Mouse (Mus musculus) limb, embryonic 13.5 days (tissue): Measurements from ENCODE around the gene Gm45062. TPM values are rescaled to one million over a fixed set of nuclear protein-coding genes. Genes with fewer than 3 reads are reported as not detected.

ENCODE experiments used
- ATAC-seq: fragments of 200-750 bp; cut with Nextera tagmentation; 2 replicates; pipeline ENCODE4 v1.8.0; 2017; ENCODE audit warnings: low read depth, moderate number of reproducible peaks, moderate TSS enrichment; ENCODE audit not compliant: low FRiP score
- H3K27ac ChIP-seq: fragments of 300-500 bp; sonication (generic); 2 replicates; pipeline ENCODE4 v1.5.1; 2015; ENCODE audit warnings: inconsistent platforms, mild to moderate bottlenecking, moderate library complexity
- H3K27me3 ChIP-seq: fragments of 300-500 bp; sonication (generic); 2 replicates; pipeline ENCODE4 v1.6.1; 2015; ENCODE audit warnings: mild to moderate bottlenecking, inconsistent platforms
- H3K36me3 ChIP-seq: fragments of 300-500 bp; sonication (generic); 2 replicates; pipeline ENCODE4 v1.6.1; 2015; ENCODE audit warnings: inconsistent platforms, mild to moderate bottlenecking, moderate library complexity
- H3K4me1 ChIP-seq: fragments of 300-500 bp; sonication (generic); 2 replicates; pipeline ENCODE4 v1.6.1; 2015; ENCODE audit warnings: inconsistent platforms
- H3K4me2 ChIP-seq: fragments of 300-500 bp; sonication (generic); replicated peaks from 2 replicates; pipeline ENCODE4 v1.6.1; 2015; ENCODE audit warnings: inconsistent platforms, mild to moderate bottlenecking, moderate library complexity
- H3K4me3 ChIP-seq: fragments of 300-500 bp; sonication (generic); 2 replicates; pipeline ENCODE4 v1.5.1; 2015; ENCODE audit warnings: moderate library complexity, mild to moderate bottlenecking, inconsistent platforms
- H3K9ac ChIP-seq: fragments of 300-500 bp; sonication (generic); 2 replicates; pipeline ENCODE4 v1.6.1; 2015; ENCODE audit warnings: mild to moderate bottlenecking, inconsistent platforms
- H3K9me3 ChIP-seq: fragments of 300-500 bp; sonication (generic); 2 replicates; pipeline ENCODE4 v1.6.1; 2016; ENCODE audit warnings: inconsistent platforms
- WGBS: fragments of 180-500 bp; shearing (Covaris S2); methylation state at CpG from one replicate; pipeline ENCODE4 v1.1.7; 2015; 5-methylcytosine and 5-hydroxymethylcytosine counted together
- polyA plus RNA-seq: library from polyadenylated mRNA; unstranded; fragments of >200 nt; fragmentation: Nextera tagmentation; extraction: Ambion mirVana; gene quantifications from 2 replicates; pipeline ENCODE4 v1.2.1, GENCODE M21; 2015

Gene Gm45062
- polyA plus RNA-seq, 1 experiment from 2014 or later: 15.5 TPM

DNA sequence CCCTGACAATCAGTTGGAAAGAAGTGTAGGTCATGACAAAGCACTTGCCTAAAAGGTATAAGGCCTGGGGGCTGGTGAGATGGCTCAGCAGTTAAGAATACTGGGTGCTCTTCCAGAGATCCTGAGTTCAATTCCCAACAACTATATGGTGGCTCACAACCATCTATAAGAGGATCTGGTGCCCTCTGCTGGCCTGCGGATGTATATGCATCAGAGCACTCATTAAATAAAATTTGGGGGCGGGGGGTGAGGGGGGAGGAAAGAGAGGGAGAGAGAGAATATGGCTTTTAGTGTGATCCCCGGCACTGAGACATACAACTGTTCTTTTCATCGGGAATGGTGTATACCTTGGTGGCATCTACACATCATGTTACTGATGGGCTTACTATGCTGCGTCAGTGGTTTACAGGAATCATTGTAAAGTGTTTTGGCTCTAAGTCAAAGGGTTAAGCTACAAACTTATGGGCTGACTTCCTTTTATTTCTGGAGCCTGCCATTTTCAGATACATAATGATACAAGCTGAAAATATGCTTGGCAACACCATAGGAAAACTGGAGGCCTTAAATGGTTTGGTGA is 19.3 kb downstream of the Gm45062 start:
- 73% methylated on average over 5 of the region's 5 CpGs for WGBS
- H3K36me3 ChIP-seq: 0 out of 2 replicates have a peak, but pooled peaks cover 3% of the 10 kb centered on the region
- ATAC-seq: no peak
- H3K4me3 ChIP-seq: no peak overlapping the region
- no peak overlapping the region for H3K9ac ChIP-seq
- H3K9me3 ChIP-seq: no peaks in the 10 kb centered on the region
- no peaks in the 10 kb centered on the region for H3K27me3 ChIP-seq
- H3K4me2 ChIP-seq: no peak overlapping the region
- no peak overlapping the region for H3K27ac ChIP-seq
- H3K4me1 ChIP-seq: 0 out of 2 replicates have a peak, but pooled peaks cover 2% of the 10 kb centered on the region

DNA sequence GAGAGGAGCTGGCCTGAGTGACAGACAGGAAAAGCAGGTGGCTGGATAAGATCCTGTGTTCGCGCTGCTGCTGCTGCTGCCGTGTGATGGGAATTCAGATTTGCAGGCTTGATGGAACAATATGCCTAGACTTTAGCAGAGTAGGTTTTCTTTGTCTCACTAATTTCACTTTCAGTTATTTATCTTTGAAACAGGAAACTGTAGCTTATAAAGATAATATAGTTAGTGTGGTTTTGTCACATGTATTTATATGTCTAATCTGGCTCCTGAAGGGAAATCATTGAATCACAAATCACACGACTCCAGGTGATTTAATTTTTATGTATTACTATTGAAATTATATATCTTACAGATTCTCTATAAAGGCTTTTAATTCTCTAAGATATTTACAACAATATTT is 24.0 kb downstream of the Gm45062 start:
- 83% methylated on average over 4 of the region's 4 CpGs for WGBS
- Histone ChIP-seq H3K4me1 (no peaks in the 10 kb centered on the region), H3K27me3 (no peaks in the 10 kb centered on the region), H3K9me3 (no peaks in the 10 kb centered on the region), H3K4me2 (no peak overlapping the region), H3K36me3 (peaks cover 8% of the 10 kb centered on the region; the same call in 1 of the 2 replicates), H3K9ac (no peak overlapping the region), H3K27ac (no peak overlapping the region), H3K4me3 (no peak overlapping the region)
- no peak for ATAC-seq

DNA sequence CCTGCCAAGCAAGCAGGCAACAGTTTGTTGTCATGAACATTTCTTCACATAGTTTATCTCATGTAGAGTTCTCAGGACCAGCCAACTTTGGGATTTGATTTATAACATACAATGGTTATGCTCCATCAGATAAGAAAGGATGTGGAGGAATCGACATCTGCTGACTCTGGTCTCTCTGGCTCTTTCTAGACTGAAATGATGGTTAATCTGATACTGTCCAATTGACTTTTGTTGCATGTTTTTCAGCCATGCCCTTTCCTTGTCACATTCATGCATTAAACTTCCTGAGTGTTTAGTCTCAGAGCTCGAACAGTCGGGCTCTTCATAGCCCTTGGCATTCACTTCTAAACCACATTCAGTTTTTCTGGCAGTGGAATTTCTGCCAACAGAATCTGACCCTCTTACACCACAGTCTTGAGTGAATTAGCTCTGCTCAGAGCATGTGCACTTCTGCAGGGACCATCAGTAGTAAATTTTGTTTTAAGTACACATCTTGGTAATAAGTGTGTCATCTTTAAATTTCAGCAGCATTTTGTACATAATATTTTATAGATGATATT is 26.2 kb downstream of the Gm45062 start:
- Histone ChIP-seq H3K36me3 (peaks cover 5% of the 10 kb centered on the region; the same call in 1 of the 2 replicates), H3K9me3 (no peaks in the 10 kb centered on the region), H3K4me3 (no peak overlapping the region), H3K9ac (no peak overlapping the region), H3K27ac (no peak overlapping the region), H3K4me2 (no peak overlapping the region), H3K4me1 (no peaks in the 10 kb centered on the region), H3K27me3 (no peaks in the 10 kb centered on the region)
- WGBS: 75% methylated on average over 3 of the region's 3 CpGs
- no peak for ATAC-seq

GRCm38 (mm10) chr6:8286146-8286545 is 26.9 kb downstream of the Gm45062 start:
- WGBS: 93% methylated on average over 3 of the region's 3 CpGs
- H3K4me1 ChIP-seq: no peaks in the 10 kb centered on the region
- no peak for ATAC-seq
- no peak overlapping the region for H3K4me2 ChIP-seq
- H3K4me3 ChIP-seq: no peak overlapping the region
- no peak overlapping the region for H3K9ac ChIP-seq
- peaks cover 5% of the 10 kb centered on the region; the same call in 1 of the 2 replicates for H3K36me3 ChIP-seq
- no peaks in the 10 kb centered on the region for H3K9me3 ChIP-seq
- no peak overlapping the region for H3K27ac ChIP-seq
- no peaks in the 10 kb centered on the region for H3K27me3 ChIP-seq

GRCm38 (mm10) chr6:8288755-8289580 is 29.7 kb downstream of the Gm45062 start:
- H3K36me3 ChIP-seq: peaks cover 5% of the 10 kb centered on the region; the same call in 1 of the 2 replicates
- WGBS: 70% methylated on average over 4 of the region's 4 CpGs
- no peak overlapping the region for H3K4me3 ChIP-seq

GRCm38 (mm10) chr6:8294048-8294784 is 35.0 kb downstream of the Gm45062 start:
- H3K9me3 ChIP-seq: no peaks in the 10 kb centered on the region
- no peak overlapping the region for H3K4me2 ChIP-seq
- H3K27ac ChIP-seq: no peak overlapping the region
- H3K27me3 ChIP-seq: no peaks in the 10 kb centered on the region
- no peaks in the 10 kb centered on the region for H3K36me3 ChIP-seq
- 80% methylated on average over 4 of the region's 4 CpGs for WGBS
- peaks cover 4% of the 10 kb centered on the region; the same call in 1 of the 2 replicates for H3K4me1 ChIP-seq
- ATAC-seq: no peak
- no peak overlapping the region for H3K4me3 ChIP-seq
- H3K9ac ChIP-seq: no peak overlapping the region

More at GRCm38 (mm10) chr6:8288755-8289580, 29.7 kb downstream of the Gm45062 start:
- H3K9me3 ChIP-seq: no peaks in the 10 kb centered on the region
- no peak overlapping the region for H3K27ac ChIP-seq
- ATAC-seq: no peak
- no peak overlapping the region for H3K4me2 ChIP-seq
- H3K4me1 ChIP-seq: 0 out of 2 replicates have a peak, but pooled peaks cover 1% of the 10 kb centered on the region
- H3K9ac ChIP-seq: no peak overlapping the region
- no peaks in the 10 kb centered on the region for H3K27me3 ChIP-seq

GRCm38 (mm10) chr6:8299066-8299863 is 40.0 kb downstream of the Gm45062 start:
- WGBS: 82% methylated on average over 6 of the region's 6 CpGs
- no peak overlapping the region for H3K4me2 ChIP-seq

GRCm38 (mm10) chr6:8307878-8308775 is 48.9 kb downstream of the Gm45062 start:
- H3K36me3 ChIP-seq: no peaks in the 10 kb centered on the region
- 28% methylated on average over 6 of the region's 6 CpGs for WGBS
- H3K4me3 ChIP-seq: no peak overlapping the region
- no peak overlapping the region for H3K4me2 ChIP-seq
- ATAC-seq: peak; percentile 92
- H3K27ac ChIP-seq: no peak overlapping the region
- no peaks in the 10 kb centered on the region for H3K27me3 ChIP-seq
- no peaks in the 10 kb centered on the region for H3K9me3 ChIP-seq
- H3K9ac ChIP-seq: no peak overlapping the region
- H3K4me1 ChIP-seq: peaks cover 13% of the 10 kb centered on the region; the same call in 1 of the 2 replicates

More at GRCm38 (mm10) chr6:8299066-8299863, 40.0 kb downstream of the Gm45062 start:
- Histone ChIP-seq H3K9ac (no peak overlapping the region), H3K27me3 (no peaks in the 10 kb centered on the region), H3K36me3 (no peaks in the 10 kb centered on the region), H3K4me1 (no peaks in the 10 kb centered on the region; the same call in 1 of the 2 replicates), H3K9me3 (no peaks in the 10 kb centered on the region), H3K4me3 (no peak overlapping the region), H3K27ac (no peak overlapping the region)
- no peak for ATAC-seq

GRCm38 (mm10) chr6:8312554-8312953 is 53.3 kb downstream of the Gm45062 start:
- Histone ChIP-seq H3K27ac (no peak overlapping the region), H3K9ac (no peak overlapping the region), H3K9me3 (no peaks in the 10 kb centered on the region), H3K27me3 (no peaks in the 10 kb centered on the region), H3K4me3 (no peak overlapping the region), H3K4me1 (peaks cover 13% of the 10 kb centered on the region; the same call in 1 of the 2 replicates), H3K4me2 (no peak overlapping the region), H3K36me3 (no peaks in the 10 kb centered on the region)
- 93% methylated on average over 2 of the region's 2 CpGs for WGBS
- ATAC-seq: no peak

DNA sequence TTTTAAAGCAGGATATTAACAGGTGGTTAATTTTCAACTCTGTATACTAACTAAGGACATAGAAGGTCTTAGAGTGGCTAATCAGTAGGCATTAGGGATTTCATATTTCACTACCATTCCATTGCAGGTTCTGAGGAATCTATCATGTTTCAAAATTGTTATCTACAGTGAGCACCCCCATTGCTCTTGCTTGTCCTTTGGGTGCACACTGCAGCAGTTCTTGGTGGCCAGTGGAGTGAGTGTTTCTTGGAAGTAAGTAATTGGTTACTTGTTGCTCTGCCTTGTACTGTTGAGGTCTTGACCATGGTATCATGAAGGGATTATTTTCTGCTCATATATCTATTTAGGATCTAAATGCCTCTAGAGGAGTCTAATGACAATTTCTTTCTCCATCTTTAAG is 57.0 kb downstream of the Gm45062 start:
- Histone ChIP-seq H3K4me3 (no peak overlapping the region), H3K9me3 (no peaks in the 10 kb centered on the region; the same call in 1 of the 2 replicates), H3K4me1 (0 out of 2 replicates have a peak, but pooled peaks cover 2% of the 10 kb centered on the region), H3K4me2 (no peak overlapping the region), H3K36me3 (no peaks in the 10 kb centered on the region), H3K27me3 (no peaks in the 10 kb centered on the region), H3K9ac (no peak overlapping the region), H3K27ac (no peak overlapping the region)
- no peak for ATAC-seq
